Mouse (Mus musculus) G1E-ER4 (cell line): Measurements from ENCODE around the gene Ccdc88c. TPM values are rescaled to one million over a fixed set of nuclear protein-coding genes. Genes with fewer than 3 reads are reported as not detected.

Experiments
- GATA1 ChIP-seq: IDR thresholded peaks from one replicate; pipeline ENCODE4 v1.8.0; 2012; ENCODE audit warnings: low read length, inconsistent platforms
- polyA plus RNA-seq: library from polyadenylated mRNA; stranded (reverse); fragments of >175 nt; gene quantifications from 2 replicates; pipeline ENCODE4 v1.2.3, GENCODE M21; 2012

The Ccdc88c gene
- polyA plus RNA-seq, 1 experiment: 48.3 TPM

GRCm38 (mm10) chr12:101022353-101022752, 6.5 kb downstream of the Ccdc88c start:
- TF ChIP-seq GATA1: no peak

GRCm38 (mm10) chr12:101021484-101022226, 7.2 kb downstream of the Ccdc88c start:
- TF ChIP-seq GATA1: no peak

- no peak for TF ChIP-seq GATA1
Observed at GRCm38 (mm10) chr12:101020210-101021015, 8.4 kb downstream of the Ccdc88c start.

- no peak for TF ChIP-seq GATA1
Observed at GRCm38 (mm10) chr12:101019443-101019842, 9.4 kb downstream of the Ccdc88c start.

- no peak for TF ChIP-seq GATA1
Observed at GRCm38 (mm10) chr12:101019031-101019430, 9.8 kb downstream of the Ccdc88c start.

- TF ChIP-seq GATA1: no peak
Observed at GRCm38 (mm10) chr12:101017971-101018371, 10.9 kb downstream of the Ccdc88c start.

GRCm38 (mm10) chr12:101016412-101016928, 12.4 kb downstream of the Ccdc88c start:
- TF ChIP-seq GATA1: no peak

- no peak for TF ChIP-seq GATA1
Observed at GRCm38 (mm10) chr12:101015926-101016325, 12.9 kb downstream of the Ccdc88c start.

GRCm38 (mm10) chr12:101015165-101015560, 13.7 kb downstream of the Ccdc88c start:
- TF ChIP-seq GATA1: no peak

- no peak for TF ChIP-seq GATA1
Observed at GRCm38 (mm10) chr12:101014549-101015164, 14.2 kb downstream of the Ccdc88c start.

- TF ChIP-seq GATA1: no peak
Observed at GRCm38 (mm10) chr12:101013078-101013665, 15.7 kb downstream of the Ccdc88c start.

- TF ChIP-seq GATA1: no peak
Observed at GRCm38 (mm10) chr12:101012197-101013077, 16.4 kb downstream of the Ccdc88c start.

GRCm38 (mm10) chr12:101011017-101011416, 17.8 kb downstream of the Ccdc88c start:
- TF ChIP-seq GATA1: no peak

- no peak for TF ChIP-seq GATA1
Observed at GRCm38 (mm10) chr12:101010148-101010920, 18.5 kb downstream of the Ccdc88c start.

GRCm38 (mm10) chr12:101009225-101009624, 19.6 kb downstream of the Ccdc88c start:
- no peak for TF ChIP-seq GATA1
